Mouse (Mus musculus) lung, adult 2 months (tissue): ENCODE results near the gene Bckdhb.

Experiments used
- CTCF ChIP-seq: fragments of 200-500 bp; IDR thresholded peaks from 2 replicates; pipeline ENCODE4 v1.5.1; 2011; ENCODE audit warnings: mild to moderate bottlenecking, low read length, control low read depth; ENCODE audit not compliant: insufficient read depth
- POLR2A ChIP-seq: fragments of 200-500 bp; IDR thresholded peaks from 2 replicates; pipeline ENCODE4 v1.6.1; 2011; ENCODE audit warnings: low read depth, mild to moderate bottlenecking, control low read depth, low read length, borderline replicate concordance; ENCODE audit errors: extremely low read depth

GRCm38 (mm10) chr9:83922076-83922475 is 2.9 kb upstream of the Bckdhb start:
- TF ChIP-seq CTCF (no peak), POLR2A (no peak)
